Mouse (Mus musculus) small intestine, adult 10 weeks (tissue): ENCODE results near the gene Pxn. TPM values are rescaled to one million over a fixed set of nuclear protein-coding genes. Genes with fewer than 3 reads are reported as not detected.

Experiments
- polyA plus RNA-seq: library from polyadenylated mRNA; stranded (reverse); fragments of 350-450 nt; fragmentation: Illumina TruSeq; extraction: RNeasy Lipid Tissue Mini Kit (QIAGEN cat#74804); gene quantifications from one replicate; pipeline ENCODE4 v1.2.3, GENCODE M21; 2014; ENCODE audit warnings: low replicate concordance

The Pxn gene
- polyA plus RNA-seq: 5.3 TPM

DNA sequence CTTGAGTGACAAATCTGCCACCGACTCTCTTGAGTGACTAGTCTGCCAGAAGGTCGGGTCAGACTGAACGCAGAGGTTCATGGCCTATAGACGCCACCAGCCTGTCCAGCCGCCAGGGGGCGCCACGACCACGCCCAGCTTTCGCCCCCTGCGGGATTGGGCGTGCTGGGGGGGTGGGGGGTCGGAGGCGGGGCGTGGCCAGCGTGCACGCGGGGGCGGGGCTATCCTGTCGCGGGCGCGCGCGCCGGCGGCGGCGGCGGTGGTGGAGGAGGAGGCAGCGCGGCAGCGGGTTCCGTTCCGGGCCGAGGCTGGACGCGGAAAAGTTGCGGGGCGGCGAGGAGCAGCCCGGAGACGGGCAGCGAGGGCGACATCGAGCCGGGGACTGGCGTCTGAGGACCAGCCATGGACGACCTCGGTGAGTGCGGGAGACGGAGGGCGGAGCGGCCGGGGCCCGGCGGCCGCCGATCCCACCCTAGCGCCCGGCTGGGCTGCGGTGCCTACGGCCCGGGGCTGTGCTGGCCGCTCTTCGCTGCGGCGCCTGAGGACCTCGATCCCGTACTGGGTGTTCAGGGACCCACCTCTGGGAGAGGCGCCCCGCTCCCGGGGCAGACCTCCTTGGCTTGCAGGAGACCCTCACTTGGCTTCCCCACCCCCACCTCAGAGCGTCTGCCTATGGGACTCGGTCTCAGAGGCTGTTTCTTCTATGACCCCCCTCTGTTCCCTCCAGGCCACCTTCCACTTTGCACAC is at the start of gene Pxn:
Gene Pxn, plus strand, starts transcription at position 223 of the 748 bp plus-strand sequence.

DNA sequence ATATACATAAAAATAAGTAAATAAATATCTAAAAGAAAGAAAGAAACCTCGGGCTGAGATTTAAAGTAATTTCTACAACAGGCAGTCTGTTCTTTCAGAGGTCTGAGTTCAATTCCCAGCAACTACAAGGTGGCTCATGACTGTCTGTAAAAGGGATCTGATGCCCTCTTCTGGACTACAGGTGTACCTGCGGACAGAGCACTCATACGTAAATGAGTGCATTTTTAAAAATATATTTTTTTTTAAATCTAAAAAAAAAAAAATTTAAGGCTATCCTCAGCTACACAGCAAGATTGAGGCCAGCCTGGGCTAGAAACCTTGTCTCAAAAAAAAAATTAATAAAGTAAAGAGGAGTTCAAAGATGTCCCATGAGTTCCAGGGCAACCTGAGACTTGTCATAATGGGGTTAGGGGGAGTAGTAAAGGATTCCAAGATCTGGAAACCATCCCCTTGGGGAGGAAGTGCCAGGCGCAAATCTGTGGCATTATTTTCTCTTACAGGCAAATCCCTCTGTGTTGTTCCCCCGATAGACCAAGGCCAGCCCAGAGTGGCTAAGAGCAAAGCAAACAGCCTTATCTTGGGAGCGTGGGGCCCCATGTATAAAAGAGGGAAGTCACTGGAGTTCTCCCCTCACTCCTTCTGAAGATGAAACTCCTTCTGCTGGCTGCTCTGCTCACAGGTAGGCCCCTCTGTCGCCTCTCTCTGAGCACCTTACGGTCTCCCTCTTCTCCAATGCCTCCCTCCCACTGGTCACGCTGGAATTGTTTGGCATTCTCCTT is 40.6 kb upstream of the Pxn start, which contains the start of gene Pla2g1b:
Gene Pla2g1b, plus strand, starts transcription at position 621 of the 779 bp plus-strand sequence.

DNA sequence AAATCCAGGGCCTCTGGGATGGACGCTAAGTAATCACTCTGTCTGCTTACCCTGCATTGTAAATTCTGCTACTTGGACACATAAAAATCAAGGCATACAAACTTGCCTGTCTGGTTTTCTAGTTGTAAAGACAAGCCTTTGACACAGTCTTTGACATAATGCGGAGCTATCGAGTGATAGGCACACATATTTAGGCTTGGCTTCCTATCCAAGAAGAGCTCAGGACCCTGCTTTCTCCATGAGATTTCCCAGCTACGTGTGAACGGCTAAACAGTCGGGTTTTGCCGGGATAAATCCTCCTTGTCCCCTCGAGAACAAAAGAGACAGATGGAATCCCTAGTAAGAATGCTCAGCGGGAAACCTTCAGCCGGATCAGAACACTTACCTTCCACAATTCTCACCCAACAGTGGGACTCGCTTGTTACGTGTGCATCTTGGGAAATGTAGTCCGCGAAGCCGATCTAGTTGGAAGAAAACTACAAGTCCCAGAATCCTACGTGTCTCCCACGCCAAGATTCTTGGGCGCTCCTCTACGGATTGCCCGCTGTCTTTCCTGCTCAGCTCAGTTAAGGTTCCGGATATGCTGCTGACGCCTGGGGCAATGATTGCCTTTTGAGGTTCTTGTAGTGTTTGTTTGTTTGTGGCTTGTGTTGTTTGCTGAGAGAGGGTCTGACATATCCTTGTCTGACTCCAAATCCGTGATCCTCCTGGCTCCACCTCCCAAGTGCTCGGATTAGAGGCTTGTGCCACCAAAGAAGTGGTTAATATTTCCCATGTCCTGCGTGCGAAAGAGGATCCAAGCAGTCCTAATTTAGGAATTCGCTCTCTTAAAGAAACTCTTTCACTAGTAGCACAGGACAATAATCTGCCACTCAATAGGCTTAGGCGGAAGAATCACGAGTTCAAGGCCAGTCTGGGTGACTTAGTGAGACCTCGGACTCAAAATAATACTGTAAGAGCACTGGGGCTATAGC is 22.2 kb upstream of the Pxn start, which contains the start of gene Sirt4:
Gene Sirt4, minus strand, starts transcription at position 779 of the 974 bp plus-strand sequence.

DNA sequence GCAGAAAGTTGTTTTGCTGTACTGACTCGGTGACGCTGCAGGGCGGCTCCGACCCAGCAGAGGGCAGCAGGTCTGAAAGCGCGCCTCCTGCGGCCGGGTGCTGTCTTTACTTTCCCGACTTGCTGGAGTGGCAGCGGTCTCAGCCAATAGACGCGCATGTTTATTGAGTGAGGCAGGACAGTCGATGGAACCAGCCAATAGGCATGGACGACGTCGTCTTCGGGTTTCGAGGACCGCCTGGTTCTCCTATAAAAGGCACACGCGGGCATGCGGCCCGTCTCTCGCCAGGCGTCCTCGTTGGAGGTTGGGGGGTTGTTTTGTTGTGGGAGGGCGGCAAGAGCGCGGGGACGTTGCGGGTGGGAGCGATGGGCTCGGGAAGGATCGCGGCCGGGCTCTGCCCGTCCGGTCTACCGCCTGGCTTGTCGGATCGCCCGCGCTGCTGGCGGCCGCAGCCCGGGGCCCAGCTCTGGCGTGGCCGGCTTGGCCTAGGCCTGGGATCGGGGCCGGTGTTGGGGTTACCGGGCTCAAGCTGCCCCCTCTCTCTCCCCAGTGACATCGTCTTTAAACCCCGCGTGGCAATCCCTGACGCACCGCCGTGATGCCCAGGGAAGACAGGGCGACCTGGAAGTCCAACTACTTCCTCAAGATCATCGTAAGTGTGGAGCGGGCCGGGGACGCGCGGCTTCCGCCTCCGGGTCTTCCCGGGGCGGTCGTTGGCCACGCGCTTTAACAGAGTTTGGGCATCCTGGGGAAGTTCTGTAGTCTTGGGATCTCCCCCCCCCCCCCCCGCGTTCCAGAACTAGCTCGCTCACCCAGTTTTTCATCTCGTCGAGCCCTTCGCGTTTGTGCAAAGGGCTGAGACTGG is 53.0 kb downstream of the Pxn start, which contains the start of gene Rplp0:
Gene Rplp0, plus strand, starts transcription at position 231 of the 865 bp plus-strand sequence.

DNA sequence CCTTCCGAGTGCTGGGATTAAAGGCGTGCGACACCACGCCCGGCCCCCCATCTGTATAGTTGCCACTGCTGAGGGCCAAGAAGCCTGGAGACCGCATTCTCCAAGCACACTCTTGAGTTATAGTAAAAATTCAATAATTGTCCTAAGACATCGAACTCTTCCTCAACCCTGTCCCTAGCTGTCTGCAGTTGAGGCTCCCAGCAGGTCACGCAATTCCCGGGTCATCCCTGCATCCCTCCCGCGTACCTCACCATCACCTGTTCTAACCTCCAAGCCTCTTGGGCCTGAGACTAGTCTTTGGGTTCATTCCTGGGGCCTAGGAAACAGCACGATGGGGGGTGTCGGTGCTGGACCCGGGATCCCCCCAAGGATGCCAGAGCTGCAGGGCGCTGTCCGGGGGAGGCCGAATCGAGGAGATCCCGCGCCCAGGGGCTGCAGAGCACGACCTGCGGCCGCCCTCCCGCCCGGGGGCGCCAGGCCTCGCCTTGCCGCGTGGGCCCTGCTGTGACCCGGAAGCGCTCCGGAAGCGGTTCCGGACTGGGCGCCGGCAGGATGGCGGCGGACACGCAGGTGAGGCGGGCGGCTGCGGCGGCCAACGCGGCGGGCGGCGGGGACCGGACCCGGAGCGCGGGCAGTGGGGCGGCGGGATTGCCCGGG is 58.4 kb downstream of the Pxn start, which contains the start of gene Gcn1l1:
Gene Gcn1l1, plus strand, starts transcription at position 518 of the 657 bp plus-strand sequence.

Other genes starting within 250 kb of the Pxn start
- gene Rnf10, start 233.8 kb upstream of the Pxn start, polyA plus RNA-seq: 13.1 TPM
- 8.6 TPM for gene Coq5, start 227.0 kb upstream of the Pxn start, polyA plus RNA-seq
- 273 TPM for gene Dynll1, start 205.7 kb upstream of the Pxn start, polyA plus RNA-seq
- 24.1 TPM for gene Srsf9, start 179.5 kb upstream of the Pxn start, polyA plus RNA-seq
- gene Gatc, start 165.5 kb upstream of the Pxn start, polyA plus RNA-seq: 23.9 TPM
- 11.4 TPM for gene Triap1, start 165.5 kb upstream of the Pxn start, polyA plus RNA-seq
- gene Cox6a1, start 157.7 kb upstream of the Pxn start, polyA plus RNA-seq: 68.8 TPM
- 0.93 TPM for gene Msi1, start 77.1 kb upstream of the Pxn start, polyA plus RNA-seq
- 5.7 TPM for gene Pla2g1b, start 40.4 kb upstream of the Pxn start, polyA plus RNA-seq
- gene Sirt4, start 22.0 kb upstream of the Pxn start, polyA plus RNA-seq: 6.2 TPM
- 23.6 TPM for gene Rplp0, start 52.8 kb downstream of the Pxn start, polyA plus RNA-seq
- gene Gcn1l1, start 58.6 kb downstream of the Pxn start, polyA plus RNA-seq: 0.74 TPM
- 11.0 TPM for gene Rab35, start 125.2 kb downstream of the Pxn start, polyA plus RNA-seq
- 0.33 TPM for gene Bicdl1, start 224.9 kb downstream of the Pxn start, polyA plus RNA-seq